Mouse (Mus musculus) embryonic facial prominence, embryonic 11.5 days (tissue): ENCODE data around the gene Macrod2. TPM values are rescaled to one million over a fixed set of nuclear protein-coding genes. Genes with fewer than 3 reads are reported as not detected.

Source experiments
- ATAC-seq: fragments of 200-750 bp; cut with Nextera tagmentation; replicated peaks from 2 replicates; pipeline ENCODE4 v1.8.0; 2017; ENCODE audit warnings: low read depth; ENCODE audit not compliant: insufficient number of reproducible peaks, low FRiP score, low TSS enrichment
- DNase-seq: peaks from one replicate; pipeline ENCODE4 v3.0.0-alpha.2; 2015; ENCODE audit warnings: low spot score
- H3K27ac ChIP-seq: fragments of 300-500 bp; sonication (generic); replicated peaks from 2 replicates; pipeline ENCODE4 v1.5.1; 2014; ENCODE audit warnings: mild to moderate bottlenecking, low read depth, low read length, control low read depth
- H3K27me3 ChIP-seq: fragments of 300-500 bp; sonication (generic); 2 replicates; pipeline ENCODE4 v1.6.1; 2014; ENCODE audit warnings: mild to moderate bottlenecking, low read length, moderate library complexity, mixed read lengths; ENCODE audit not compliant: control insufficient read depth, insufficient read depth
- H3K36me3 ChIP-seq: fragments of 300-500 bp; sonication (generic); replicated peaks from 2 replicates; pipeline ENCODE4 v1.6.1; 2014; ENCODE audit warnings: low read depth, mild to moderate bottlenecking, low read length, moderate library complexity, mixed read lengths; ENCODE audit not compliant: control insufficient read depth, insufficient read depth
- H3K4me1 ChIP-seq: fragments of 300-500 bp; sonication (generic); 2 replicates; pipeline ENCODE4 v1.6.1; 2014; ENCODE audit warnings: low read length, mixed read lengths; ENCODE audit not compliant: control insufficient read depth, insufficient read depth
- H3K4me2 ChIP-seq: fragments of 300-500 bp; sonication (generic); 2 replicates; pipeline ENCODE4 v1.6.1; 2014; ENCODE audit warnings: low read depth, mild to moderate bottlenecking, control low read depth, low read length, moderate library complexity
- H3K4me3 ChIP-seq: fragments of 300-500 bp; sonication (generic); 2 replicates; pipeline ENCODE4 v1.5.1; 2014; ENCODE audit warnings: low read depth, low read length, control low read depth
- H3K9ac ChIP-seq: fragments of 300-500 bp; sonication (generic); replicated peaks from 2 replicates; pipeline ENCODE4 v1.6.1; 2014; ENCODE audit warnings: mild to moderate bottlenecking, control low read depth, low read length
- H3K9me3 ChIP-seq: fragments of 300-500 bp; sonication (generic); replicated peaks from 2 replicates; pipeline ENCODE4 v1.6.1; 2016; ENCODE audit warnings: mild to moderate bottlenecking, low read length, inconsistent platforms, mixed read lengths; ENCODE audit not compliant: control insufficient read depth
- WGBS: fragments of 180-500 bp; shearing (Covaris S2); extraction: QIAGEN DNeasy Blood & Tissue Kit; methylation state at CpG from one replicate; pipeline ENCODE4 v1.1.7; 2014; 5-methylcytosine and 5-hydroxymethylcytosine counted together
- polyA plus RNA-seq: library from polyadenylated mRNA; unstranded; fragments of >200 nt; fragmentation: Nextera tagmentation; extraction: Ambion mirVana; gene quantifications from 2 replicates; pipeline ENCODE4 v1.2.1, GENCODE M21; 2014

The Macrod2 gene
- polyA plus RNA-seq, result 32.3 and 33.8 TPM in 2 replicates

- ATAC-seq, result peak; percentile 100
- Histone ChIP-seq H3K4me3 (peak within 1 kb of the TSS; percentile 78), H3K36me3 (no peaks in the 10 kb centered on the region), H3K9me3 (no peaks in the 10 kb centered on the region), H3K27me3 (no peaks in the 10 kb centered on the region), H3K4me1 (no peaks in the 10 kb centered on the region), H3K4me2 (peak within 1 kb of the TSS; percentile 93), H3K9ac (peak within 1 kb of the TSS; percentile 73), H3K27ac (no peak within 1 kb of the TSS)
- WGBS, result under 1% methylated on average over 33 of the region's 47 CpGs
- peak; percentile 98 for DNase-seq
These were observed at the start of gene Macrod2 for GRCm38 (mm10) chr2:140395179-140395578. TSS of gene Macrod2 (plus strand) at chr2:140395309.

GRCm38 (mm10) chr2:140359905-140360304 is 35.2 kb upstream of the Macrod2 start:
- DNase-seq (no peak), ATAC-seq (no peak)
- Histone ChIP-seq H3K9ac (no peak overlapping the region), H3K4me2 (no peak overlapping the region), H3K27ac (no peak overlapping the region), H3K9me3 (no peaks in the 10 kb centered on the region), H3K36me3 (no peaks in the 10 kb centered on the region), H3K4me3 (no peak overlapping the region), H3K4me1 (no peaks in the 10 kb centered on the region), H3K27me3 (no peaks in the 10 kb centered on the region)
- 59% methylated on average over 2 of the region's 2 CpGs for WGBS

GRCm38 (mm10) chr2:140364804-140365203 is 30.3 kb upstream of the Macrod2 start:
- Histone ChIP-seq H3K27ac (no peak overlapping the region), H3K4me1 (no peaks in the 10 kb centered on the region), H3K9me3 (no peaks in the 10 kb centered on the region), H3K27me3 (no peaks in the 10 kb centered on the region), H3K4me2 (no peak overlapping the region), H3K36me3 (no peaks in the 10 kb centered on the region), H3K9ac (no peak overlapping the region), H3K4me3 (no peak overlapping the region)
- DNase-seq (no peak), ATAC-seq (no peak)
- 81% methylated on average over 1 of the region's 1 CpGs for WGBS

GRCm38 (mm10) chr2:140389525-140389924 is 5.6 kb upstream of the Macrod2 start, which contains the start of gene Sel1l2:
TSS of gene Sel1l2 (minus strand) at chr2:140389706.
- no peaks in the 10 kb centered on the region for H3K27me3 ChIP-seq
- no peak for ATAC-seq
- peak; percentile 33 for DNase-seq
- WGBS, result 45% methylated on average over 4 of the region's 4 CpGs
- H3K4me3 ChIP-seq, result no peak within 1 kb of the TSS
- H3K9me3 ChIP-seq, result no peaks in the 10 kb centered on the region
- no peak within 1 kb of the TSS for H3K27ac ChIP-seq
- no peaks in the 10 kb centered on the region for H3K36me3 ChIP-seq
- H3K4me1 ChIP-seq, result no peaks in the 10 kb centered on the region
- H3K4me2 ChIP-seq, result no peak within 1 kb of the TSS
- H3K9ac ChIP-seq, result no peak within 1 kb of the TSS

- Histone ChIP-seq H3K4me1 (no peaks in the 10 kb centered on the region), H3K36me3 (no peaks in the 10 kb centered on the region), H3K27me3 (no peaks in the 10 kb centered on the region), H3K27ac (no peak overlapping the region), H3K9ac (peak overlapping the region; percentile 73), H3K4me2 (peak overlapping the region; percentile 93), H3K4me3 (peak overlapping the region; percentile 78), H3K9me3 (no peaks in the 10 kb centered on the region)
- WGBS, result under 1% methylated on average over 36 of the region's 58 CpGs
- peak; percentile 46 for DNase-seq
- peak; percentile 71 for ATAC-seq
These were observed 679 bp downstream of the Macrod2 start for GRCm38 (mm10) chr2:140395744-140396231.

GRCm38 (mm10) chr2:140425844-140426243 is 30.7 kb downstream of the Macrod2 start:
- Histone ChIP-seq H3K4me2 (no peak overlapping the region), H3K27me3 (no peaks in the 10 kb centered on the region), H3K4me1 (no peaks in the 10 kb centered on the region), H3K4me3 (no peak overlapping the region), H3K36me3 (no peaks in the 10 kb centered on the region), H3K9ac (no peak overlapping the region), H3K27ac (no peak overlapping the region), H3K9me3 (no peaks in the 10 kb centered on the region)
- DNase-seq (no peak), ATAC-seq (no peak)

- H3K9ac ChIP-seq, result no peak overlapping the region
- WGBS, result 20% methylated on average over 4 of the region's 4 CpGs
- ATAC-seq, result 0 out of 2 replicates have a peak, but pooled peaks have one; percentile 9
- no peaks in the 10 kb centered on the region for H3K4me1 ChIP-seq
- H3K4me3 ChIP-seq, result no peak overlapping the region
- no peak overlapping the region for H3K4me2 ChIP-seq
- no peak overlapping the region for H3K27ac ChIP-seq
- no peaks in the 10 kb centered on the region for H3K27me3 ChIP-seq
- H3K36me3 ChIP-seq, result no peaks in the 10 kb centered on the region
- peak; percentile 83 for DNase-seq
- H3K9me3 ChIP-seq, result no peaks in the 10 kb centered on the region
These were observed 32.2 kb downstream of the Macrod2 start for GRCm38 (mm10) chr2:140427283-140427682.

- ATAC-seq, result no peak
- DNase-seq, result no peak
- H3K4me1 ChIP-seq, result no peaks in the 10 kb centered on the region
- no peak overlapping the region for H3K4me3 ChIP-seq
- no peak overlapping the region for H3K9ac ChIP-seq
- H3K9me3 ChIP-seq, result no peaks in the 10 kb centered on the region
- WGBS, result 67% methylated on average over 4 of the region's 4 CpGs
- H3K27me3 ChIP-seq, result no peaks in the 10 kb centered on the region
- no peaks in the 10 kb centered on the region for H3K36me3 ChIP-seq
- H3K4me2 ChIP-seq, result no peak overlapping the region
- H3K27ac ChIP-seq, result no peak overlapping the region
These were observed 44.0 kb downstream of the Macrod2 start for GRCm38 (mm10) chr2:140439081-140439480.
